Mouse (Mus musculus) C2C12 (cell line): ENCODE results near the gene Riiad1.

Experiments used
- CEBPB ChIP-seq: IDR thresholded peaks from one replicate; pipeline ENCODE4 v1.6.1; 2011; ENCODE audit warnings: low read depth, mild to moderate bottlenecking, control low read depth, moderate library complexity
- CTCF ChIP-seq: IDR thresholded peaks from one replicate; pipeline ENCODE4 v1.5.1; 2011; ENCODE audit not compliant: control insufficient read depth, insufficient read depth, insufficient read length
- MAX ChIP-seq: IDR thresholded peaks from one replicate; pipeline ENCODE4 v1.6.1; 2011; ENCODE audit warnings: mild to moderate bottlenecking, control low read depth
- USF1 ChIP-seq: IDR thresholded peaks from one replicate; pipeline ENCODE4 v1.6.1; 2011; ENCODE audit warnings: low read depth, mild to moderate bottlenecking, control low read depth, moderate library complexity

DNA sequence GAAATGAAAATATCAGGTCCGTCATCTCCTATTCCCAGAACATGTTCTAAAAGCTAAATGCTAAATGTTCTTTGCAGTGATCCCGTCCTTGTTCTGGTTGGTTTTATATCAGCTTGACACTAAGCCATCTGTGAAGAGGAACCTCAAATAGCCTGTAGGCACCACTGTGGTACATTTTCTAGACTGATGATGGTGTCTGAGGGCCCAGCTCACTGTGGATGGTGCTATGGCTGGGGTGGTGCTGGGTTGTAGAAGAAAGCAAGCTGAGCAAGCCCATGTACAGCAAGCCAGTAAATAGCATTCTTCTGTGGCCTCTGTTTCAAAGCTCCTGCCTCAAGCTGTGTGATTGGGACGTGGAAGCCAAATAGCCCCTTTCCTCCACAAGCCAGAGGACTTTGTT, 23.1 kb downstream of the Riiad1 start:
- no peak for TF ChIP-seq CTCF
- TF ChIP-seq MAX: no peak
- no peak for TF ChIP-seq CEBPB
- no peak for TF ChIP-seq USF1
